Mouse (Mus musculus) kidney, embryonic 14.5 days (tissue): ENCODE data around the gene Gtpbp2. TPM values are rescaled to one million over a fixed set of nuclear protein-coding genes. Genes with fewer than 3 reads are reported as not detected.

ENCODE experiments used
- ATAC-seq: fragments of 200-750 bp; cut with Nextera tagmentation; 2 replicates; pipeline ENCODE4 v1.8.0; 2017; ENCODE audit warnings: moderate number of reproducible peaks, mild to moderate bottlenecking, moderate TSS enrichment, moderate library complexity; ENCODE audit not compliant: low FRiP score, low TSS enrichment
- H3K27ac ChIP-seq: fragments of 300-500 bp; sonication (generic); 2 replicates; pipeline ENCODE4 v1.5.1; 2014; ENCODE audit warnings: low read depth, mild to moderate bottlenecking, low read length, moderate library complexity, mixed read lengths
- H3K27me3 ChIP-seq: fragments of 300-500 bp; sonication (generic); 2 replicates; pipeline ENCODE4 v1.6.1; 2014; ENCODE audit warnings: mild to moderate bottlenecking, low read length; ENCODE audit not compliant: control insufficient read depth, insufficient read depth
- H3K36me3 ChIP-seq: fragments of 300-500 bp; sonication (generic); 2 replicates; pipeline ENCODE4 v1.6.1; 2014; ENCODE audit warnings: low read length, mixed read lengths; ENCODE audit not compliant: control insufficient read depth, insufficient read depth
- H3K4me1 ChIP-seq: fragments of 300-500 bp; sonication (generic); 2 replicates; pipeline ENCODE4 v1.6.1; 2014; ENCODE audit warnings: low read length, mixed read lengths; ENCODE audit not compliant: control insufficient read depth, insufficient read depth
- H3K4me2 ChIP-seq: fragments of 300-500 bp; sonication (generic); replicated peaks from 2 replicates; pipeline ENCODE4 v1.6.1; 2014; ENCODE audit warnings: low read depth, mild to moderate bottlenecking, low read length
- H3K4me3 ChIP-seq: fragments of 300-500 bp; sonication (generic); 2 replicates; pipeline ENCODE4 v1.5.1; 2014; ENCODE audit warnings: mild to moderate bottlenecking, low read length
- H3K9ac ChIP-seq: fragments of 300-500 bp; sonication (generic); 2 replicates; pipeline ENCODE4 v1.6.1; 2014; ENCODE audit warnings: low read depth, mild to moderate bottlenecking, low read length, moderate library complexity
- H3K9me3 ChIP-seq: fragments of 300-500 bp; sonication (generic); 2 replicates; pipeline ENCODE4 v1.6.1; 2016; ENCODE audit warnings: low read length; ENCODE audit not compliant: control insufficient read depth
- WGBS: fragments of 180-500 bp; shearing (Covaris S2); extraction: QIAGEN DNeasy Blood & Tissue Kit; methylation state at CpG from one replicate; pipeline ENCODE4 v1.1.7; 2014; 5-methylcytosine and 5-hydroxymethylcytosine counted together
- polyA plus RNA-seq: library from polyadenylated mRNA; unstranded; fragments of >200 nt; fragmentation: Nextera tagmentation; extraction: Ambion mirVana; gene quantifications from 2 replicates; pipeline ENCODE4 v1.2.1, GENCODE M21; 2014

Gene Gtpbp2
- polyA plus RNA-seq, 1 experiment from 2014 or later = 35.6 TPM

DNA sequence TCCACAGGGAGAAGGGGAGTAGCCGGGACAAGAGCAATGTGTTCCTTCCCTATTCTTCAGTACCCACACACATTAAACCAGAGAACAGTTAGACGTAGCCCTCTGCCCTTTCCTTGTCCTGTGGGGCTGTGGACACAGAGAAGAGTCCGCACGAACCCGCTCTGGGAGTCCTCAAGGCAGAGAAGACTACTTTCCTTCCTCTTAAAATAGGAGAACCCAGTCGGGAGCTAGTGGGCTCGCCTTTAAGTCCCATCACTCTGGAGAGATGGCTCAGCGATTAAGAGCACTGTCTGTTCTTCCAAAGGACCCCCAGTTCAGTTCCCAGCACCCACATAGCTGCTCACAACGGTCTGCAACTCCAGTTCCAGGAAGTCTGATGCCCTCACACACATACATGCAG is 878 bp downstream of the Gtpbp2 start:
- H3K27ac ChIP-seq = peak overlapping the region; percentile 78; the same call in 1 of the 2 replicates
- peak overlapping the region; percentile 90 for H3K4me2 ChIP-seq
- ATAC-seq = no peak
- no peaks in the 10 kb centered on the region for H3K9me3 ChIP-seq
- H3K36me3 ChIP-seq = peaks cover 30% of the 10 kb centered on the region
- H3K4me3 ChIP-seq = peak overlapping the region; percentile 90
- 45% methylated on average over 9 of the region's 9 CpGs for WGBS
- peaks cover 6% of the 10 kb centered on the region; the same call in 1 of the 2 replicates for H3K4me1 ChIP-seq
- no peaks in the 10 kb centered on the region for H3K27me3 ChIP-seq
- H3K9ac ChIP-seq = peak overlapping the region; percentile 85

DNA sequence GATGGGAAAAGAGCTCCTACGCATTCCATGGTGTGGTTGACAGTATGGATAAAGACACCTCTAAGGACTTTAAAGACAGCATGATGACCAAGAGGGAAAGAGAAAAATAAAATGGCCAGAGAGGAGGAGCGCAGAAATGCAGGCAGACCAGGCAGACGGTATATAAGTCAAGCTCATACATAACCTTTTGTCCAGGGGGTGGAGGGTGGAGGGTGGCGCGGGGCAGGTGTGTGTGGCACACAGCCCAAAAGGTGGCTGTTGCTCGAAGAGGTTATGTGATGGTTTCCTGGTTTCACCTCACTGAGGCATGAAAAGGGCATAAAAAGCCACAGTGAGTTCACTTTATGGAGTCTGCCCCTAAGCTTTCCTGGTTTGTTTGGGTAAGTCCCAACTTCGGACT is 1.7 kb downstream of the Gtpbp2 start:
- Histone ChIP-seq H3K36me3 (peaks cover 38% of the 10 kb centered on the region), H3K27ac (no peak overlapping the region), H3K4me2 (peak overlapping the region; percentile 10; the same call in 1 of the 2 replicates)

DNA sequence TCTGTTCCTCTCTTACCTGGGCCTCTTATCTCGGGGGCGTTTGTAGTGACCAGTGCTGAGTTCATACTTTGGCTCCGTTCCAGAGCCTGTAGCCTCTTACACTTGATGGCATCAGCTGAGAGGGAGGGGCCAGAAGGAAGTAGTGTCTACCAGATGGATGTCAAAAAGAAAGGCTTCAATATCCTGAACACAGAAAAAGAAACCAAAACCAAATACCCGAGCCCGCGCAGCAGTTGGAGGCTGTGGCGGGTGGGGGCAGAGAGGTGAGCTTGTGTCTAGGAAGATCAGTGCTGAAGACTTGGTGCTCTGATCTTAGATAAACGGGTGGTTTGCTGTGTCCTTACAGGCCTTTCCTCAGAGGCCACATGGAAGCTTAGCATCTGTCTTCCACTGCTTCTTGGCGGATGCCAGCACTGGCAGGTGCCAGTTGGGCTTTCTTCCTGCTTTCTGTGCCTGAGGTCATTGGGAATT is 2.2 kb downstream of the Gtpbp2 start:
- H3K4me3 ChIP-seq = no peak overlapping the region
- peaks cover 43% of the 10 kb centered on the region for H3K36me3 ChIP-seq
- H3K9ac ChIP-seq = no peak overlapping the region
- H3K27me3 ChIP-seq = no peaks in the 10 kb centered on the region
- H3K4me1 ChIP-seq = peaks cover 6% of the 10 kb centered on the region; the same call in 1 of the 2 replicates
- no peak for ATAC-seq
- WGBS = 68% methylated on average over 8 of the region's 9 CpGs
- no peaks in the 10 kb centered on the region for H3K9me3 ChIP-seq
- peak overlapping the region; percentile 10; the same call in 1 of the 2 replicates for H3K4me2 ChIP-seq
- H3K27ac ChIP-seq = no peak overlapping the region; the same call in 1 of the 2 replicates

More for the DNA sequence above, 1.7 kb downstream of the Gtpbp2 start:
- H3K4me3 ChIP-seq = no peak overlapping the region
- ATAC-seq = no peak
- H3K9me3 ChIP-seq = no peaks in the 10 kb centered on the region
- H3K4me1 ChIP-seq = peaks cover 6% of the 10 kb centered on the region; the same call in 1 of the 2 replicates
- H3K9ac ChIP-seq = no peak overlapping the region
- no peaks in the 10 kb centered on the region for H3K27me3 ChIP-seq
- WGBS = 88% methylated on average over 7 of the region's 7 CpGs

DNA sequence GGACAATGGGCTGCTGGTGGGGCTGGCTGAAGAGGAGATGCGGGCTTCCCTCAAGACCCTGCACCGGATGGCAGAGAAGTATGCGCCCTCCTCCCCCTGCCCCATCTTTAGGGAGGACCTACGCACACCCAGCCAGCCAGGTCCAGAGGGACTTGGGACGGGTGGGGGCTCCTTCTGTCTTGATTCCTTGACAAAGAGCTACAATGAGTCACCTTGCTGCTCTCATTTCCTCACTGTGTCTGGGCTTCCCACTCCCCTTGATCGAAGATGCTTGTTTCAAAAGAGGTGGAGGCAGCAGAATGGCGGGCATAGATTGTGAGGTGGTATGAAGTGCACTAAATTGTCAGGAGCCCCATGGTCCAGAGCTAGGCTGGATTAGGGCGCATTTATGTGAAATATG is 3.5 kb downstream of the Gtpbp2 start:
- Histone ChIP-seq H3K9ac (no peak overlapping the region), H3K27me3 (no peaks in the 10 kb centered on the region), H3K4me2 (no peak overlapping the region), H3K36me3 (peaks cover 56% of the 10 kb centered on the region), H3K4me1 (peaks cover 6% of the 10 kb centered on the region; the same call in 1 of the 2 replicates), H3K9me3 (no peaks in the 10 kb centered on the region), H3K27ac (no peak overlapping the region), H3K4me3 (no peak overlapping the region)
- WGBS = 94% methylated on average over 8 of the region's 8 CpGs
- no peak for ATAC-seq

DNA sequence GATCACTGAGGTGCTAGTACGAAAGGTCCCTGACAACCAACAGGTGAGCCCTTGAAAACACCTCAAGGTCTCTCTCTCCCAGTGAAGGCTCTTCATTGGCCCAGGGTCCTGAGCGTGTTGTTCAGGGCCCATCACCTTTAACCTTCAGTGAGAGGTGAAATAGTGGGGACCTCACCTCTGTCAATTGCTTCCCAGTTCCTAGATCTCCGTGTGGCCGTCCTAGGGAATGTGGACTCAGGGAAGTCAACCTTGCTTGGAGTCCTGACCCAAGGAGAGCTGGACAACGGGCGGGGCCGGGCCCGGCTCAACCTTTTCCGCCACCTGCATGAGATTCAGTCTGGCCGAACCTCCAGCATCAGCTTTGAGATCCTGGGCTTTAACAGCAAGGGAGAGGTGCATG is 4.0 kb downstream of the Gtpbp2 start:
- no peak overlapping the region for H3K4me3 ChIP-seq
- no peaks in the 10 kb centered on the region for H3K9me3 ChIP-seq
- no peak overlapping the region for H3K9ac ChIP-seq
- peaks cover 61% of the 10 kb centered on the region for H3K36me3 ChIP-seq
- no peak for ATAC-seq
- H3K4me1 ChIP-seq = peaks cover 6% of the 10 kb centered on the region; the same call in 1 of the 2 replicates
- no peaks in the 10 kb centered on the region for H3K27me3 ChIP-seq
- H3K4me2 ChIP-seq = no peak overlapping the region
- H3K27ac ChIP-seq = no peak overlapping the region
- WGBS = 92% methylated on average over 10 of the region's 10 CpGs

DNA sequence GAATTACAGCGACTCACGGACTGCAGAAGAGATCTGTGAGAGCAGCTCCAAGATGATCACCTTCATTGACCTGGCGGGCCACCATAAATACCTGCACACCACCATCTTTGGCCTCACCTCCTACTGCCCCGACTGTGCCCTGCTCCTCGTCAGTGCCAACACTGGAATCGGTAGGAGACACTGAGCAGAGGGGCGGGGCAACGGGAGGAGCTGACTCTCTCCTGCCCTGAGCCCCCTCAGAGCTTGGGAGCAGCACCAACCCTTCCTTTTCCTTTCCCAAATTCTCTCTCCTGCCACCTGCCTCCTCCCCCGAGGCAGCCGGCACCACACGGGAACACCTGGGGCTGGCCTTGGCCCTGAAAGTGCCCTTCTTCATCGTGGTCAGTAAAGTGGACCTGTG is 4.6 kb downstream of the Gtpbp2 start:
- H3K27me3 ChIP-seq = no peaks in the 10 kb centered on the region
- H3K9ac ChIP-seq = no peak overlapping the region
- 87% methylated on average over 12 of the region's 12 CpGs for WGBS
- H3K36me3 ChIP-seq = peaks cover 67% of the 10 kb centered on the region
- no peaks in the 10 kb centered on the region for H3K9me3 ChIP-seq
- no peak for ATAC-seq
- no peak overlapping the region for H3K27ac ChIP-seq
- no peak overlapping the region for H3K4me3 ChIP-seq
- H3K4me1 ChIP-seq = peaks cover 6% of the 10 kb centered on the region; the same call in 1 of the 2 replicates
- H3K4me2 ChIP-seq = no peak overlapping the region

DNA sequence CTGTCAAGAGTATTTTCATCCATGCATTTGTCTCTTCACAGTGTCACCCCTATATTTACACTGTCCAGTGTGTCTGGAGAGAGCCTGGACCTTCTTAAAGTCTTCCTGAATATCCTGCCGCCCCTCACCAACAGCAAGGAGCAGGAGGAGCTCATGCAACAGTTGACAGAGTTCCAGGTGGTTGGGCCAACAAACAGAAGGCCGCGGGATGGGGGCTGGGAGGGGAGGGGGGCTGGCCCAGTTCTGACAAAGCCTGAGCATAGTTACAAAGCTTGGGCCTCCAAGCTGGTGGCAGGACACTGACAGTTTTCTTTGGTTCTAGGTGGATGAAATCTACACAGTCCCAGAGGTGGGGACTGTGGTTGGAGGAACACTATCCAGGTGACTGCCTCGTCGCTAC is 5.4 kb downstream of the Gtpbp2 start:
- Histone ChIP-seq H3K9ac (no peak overlapping the region), H3K27ac (no peak overlapping the region), H3K4me3 (no peak overlapping the region), H3K27me3 (no peaks in the 10 kb centered on the region), H3K4me2 (no peak overlapping the region), H3K9me3 (no peaks in the 10 kb centered on the region), H3K36me3 (peaks cover 74% of the 10 kb centered on the region), H3K4me1 (peaks cover 6% of the 10 kb centered on the region; the same call in 1 of the 2 replicates)
- ATAC-seq = no peak
- WGBS = 86% methylated on average over 5 of the region's 5 CpGs

DNA sequence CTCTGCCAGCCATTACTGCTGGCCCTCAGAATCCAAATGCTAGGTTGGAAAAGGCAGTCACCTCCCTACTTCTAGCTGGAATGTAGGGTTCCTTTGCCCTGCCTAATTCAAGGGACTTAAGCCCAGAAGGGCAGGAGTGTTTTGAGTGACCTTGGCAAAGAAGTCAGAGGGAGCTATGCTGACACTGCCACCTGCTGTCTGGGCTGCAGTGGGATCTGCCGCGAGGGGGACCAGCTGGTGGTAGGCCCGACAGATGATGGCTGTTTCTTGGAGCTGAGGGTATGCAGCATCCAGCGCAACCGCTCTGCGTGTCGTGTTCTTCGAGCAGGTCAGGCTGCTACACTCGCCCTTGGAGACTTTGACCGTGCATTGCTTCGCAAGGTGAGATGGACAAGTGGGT is 6.2 kb downstream of the Gtpbp2 start:
- Histone ChIP-seq H3K4me3 (no peak overlapping the region), H3K27ac (no peak overlapping the region), H3K36me3 (peaks cover 78% of the 10 kb centered on the region), H3K4me1 (peaks cover under 1% of the 10 kb centered on the region; the same call in 1 of the 2 replicates), H3K9me3 (no peaks in the 10 kb centered on the region), H3K9ac (no peak overlapping the region), H3K27me3 (no peaks in the 10 kb centered on the region), H3K4me2 (no peak overlapping the region)
- ATAC-seq = no peak
- 92% methylated on average over 11 of the region's 11 CpGs for WGBS

DNA sequence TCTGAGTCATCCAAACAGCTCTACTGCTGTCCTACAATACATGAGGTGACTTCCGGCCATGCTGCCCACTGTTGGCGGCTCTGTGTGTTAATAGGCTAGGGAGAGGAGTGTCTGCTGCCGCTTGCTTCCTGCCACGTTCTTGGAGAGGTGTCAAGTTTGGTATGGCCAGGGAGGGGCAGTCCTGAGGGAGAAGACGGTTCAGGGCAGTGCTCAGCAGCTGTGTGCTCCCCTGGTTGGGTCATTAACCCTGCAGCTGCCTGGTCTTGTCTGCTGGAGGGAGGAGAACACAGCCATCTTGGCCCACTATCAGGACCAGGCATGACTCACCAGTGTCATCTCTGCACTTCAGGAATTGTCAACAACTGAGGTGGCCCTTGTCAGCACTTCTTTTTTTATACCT is 7.5 kb downstream of the Gtpbp2 start:
- Histone ChIP-seq H3K4me2 (no peak overlapping the region), H3K9me3 (no peaks in the 10 kb centered on the region), H3K27me3 (no peaks in the 10 kb centered on the region), H3K4me3 (no peak overlapping the region), H3K4me1 (no peaks in the 10 kb centered on the region), H3K36me3 (peaks cover 91% of the 10 kb centered on the region), H3K27ac (no peak overlapping the region), H3K9ac (no peak overlapping the region)
- ATAC-seq = peak; percentile 40; the same call in 1 of the 2 replicates
- 36% methylated on average over 5 of the region's 5 CpGs for WGBS
